Mouse (Mus musculus): ENCODE data around the gene Ppm1l. TPM values are rescaled to one million over a fixed set of nuclear protein-coding genes. Genes with fewer than 3 reads are reported as not detected.
"Not testable (repeated sequence)": the region's sequence is repeated elsewhere in the genome, so short reads cannot be mapped to it uniquely, and the experiment has no call there.

The Ppm1l gene
- polyA plus RNA-seq, 1 experiment from 2014 or later, result 26.0 TPM

GRCm38 (mm10) chr3:69360263-69360895 lies 43.7 kb downstream of the Ppm1l start:
- WGBS, result 79% methylated on average over 4 of the region's 4 CpGs
- H3K9ac ChIP-seq, result no peak overlapping the region
- H3K27me3 ChIP-seq (replicated peaks), result no peaks in the 10 kb centered on the region
- H3K9me3 ChIP-seq, result no peaks in the 10 kb centered on the region
- ATAC-seq (replicated peaks), result no peak
- peaks cover 18% of the 10 kb centered on the region; the same call in 1 of the 2 replicates for H3K4me1 ChIP-seq
- no peak overlapping the region for H3K27ac ChIP-seq
- no peak overlapping the region for H3K4me3 ChIP-seq
- H3K36me3 ChIP-seq (replicated peaks), result no peaks in the 10 kb centered on the region
- H3K4me2 ChIP-seq, result no peak overlapping the region

- no peak overlapping the region for H3K9ac ChIP-seq
- H3K9me3 ChIP-seq, result no peaks in the 10 kb centered on the region
- no peak for ATAC-seq (replicated peaks)
- 74% methylated on average over 9 of the region's 13 CpGs for WGBS
- H3K4me3 ChIP-seq, result no peak overlapping the region
- no peaks in the 10 kb centered on the region for H3K27me3 ChIP-seq (replicated peaks)
- peaks cover 18% of the 10 kb centered on the region; the same call in 1 of the 2 replicates for H3K4me1 ChIP-seq
- H3K4me2 ChIP-seq, result no peak overlapping the region
- H3K36me3 ChIP-seq (replicated peaks), result no peaks in the 10 kb centered on the region
- H3K27ac ChIP-seq, result no peak overlapping the region
Observed at GRCm38 (mm10) chr3:69361487-69362349, 45.1 kb downstream of the Ppm1l start.

GRCm38 (mm10) chr3:69362350-69362790 lies 45.7 kb downstream of the Ppm1l start:
- Histone ChIP-seq H3K9me3 (no peaks in the 10 kb centered on the region), H3K4me3 (no peak overlapping the region), H3K27me3 (replicated peaks) (no peaks in the 10 kb centered on the region), H3K4me2 (no peak overlapping the region), H3K27ac (peak overlapping the region; percentile 18; the same call in 1 of the 2 replicates), H3K36me3 (replicated peaks) (no peaks in the 10 kb centered on the region), H3K4me1 (peaks cover 18% of the 10 kb centered on the region; the same call in 1 of the 2 replicates), H3K9ac (no peak overlapping the region)
- no peak for ATAC-seq (replicated peaks)
- 70% methylated on average over 5 of the region's 5 CpGs for WGBS

- H3K4me1 ChIP-seq, result peaks cover 18% of the 10 kb centered on the region; the same call in 1 of the 2 replicates
- no peak overlapping the region for H3K9ac ChIP-seq
- WGBS, result 65% methylated on average over 4 of the region's 4 CpGs
- no peak overlapping the region for H3K4me2 ChIP-seq
- H3K4me3 ChIP-seq, result no peak overlapping the region
- no peaks in the 10 kb centered on the region for H3K9me3 ChIP-seq
- no peak for ATAC-seq (replicated peaks)
- H3K36me3 ChIP-seq (replicated peaks), result no peaks in the 10 kb centered on the region
- no peaks in the 10 kb centered on the region for H3K27me3 ChIP-seq (replicated peaks)
- H3K27ac ChIP-seq, result no peak overlapping the region
Observed at GRCm38 (mm10) chr3:69362906-69363305, 46.2 kb downstream of the Ppm1l start.

- Histone ChIP-seq H3K36me3 (replicated peaks) (no peaks in the 10 kb centered on the region), H3K4me3 (no peak overlapping the region), H3K9me3 (no peaks in the 10 kb centered on the region), H3K4me2 (no peak overlapping the region), H3K27me3 (replicated peaks) (no peaks in the 10 kb centered on the region), H3K27ac (no peak overlapping the region), H3K4me1 (peaks cover 18% of the 10 kb centered on the region; the same call in 1 of the 2 replicates), H3K9ac (no peak overlapping the region)
- WGBS, result 74% methylated on average over 6 of the region's 6 CpGs
- ATAC-seq (replicated peaks), result 0 out of 2 replicates have a peak, but pooled peaks have one; percentile 31
Observed at GRCm38 (mm10) chr3:69364151-69364550, 47.5 kb downstream of the Ppm1l start.

- no peak overlapping the region for H3K4me3 ChIP-seq
- no peaks in the 10 kb centered on the region for H3K9me3 ChIP-seq
- H3K27ac ChIP-seq, result no peak overlapping the region
- WGBS, result 81% methylated on average over 9 of the region's 9 CpGs
- peaks cover 12% of the 10 kb centered on the region; the same call in 1 of the 2 replicates for H3K4me1 ChIP-seq
- H3K36me3 ChIP-seq (replicated peaks), result no peaks in the 10 kb centered on the region
- H3K4me2 ChIP-seq, result no peak overlapping the region
- H3K27me3 ChIP-seq (replicated peaks), result no peaks in the 10 kb centered on the region
- ATAC-seq (replicated peaks), result no peak
- no peak overlapping the region for H3K9ac ChIP-seq
Observed at GRCm38 (mm10) chr3:69367916-69368315, 51.3 kb downstream of the Ppm1l start.

GRCm38 (mm10) chr3:69372731-69373130 lies 56.1 kb downstream of the Ppm1l start:
- H3K9ac ChIP-seq, result no peak overlapping the region
- H3K4me2 ChIP-seq, result no peak overlapping the region
- H3K4me1 ChIP-seq, result 0 out of 2 replicates have a peak, but pooled peaks cover 6% of the 10 kb centered on the region
- H3K27me3 ChIP-seq (replicated peaks), result no peaks in the 10 kb centered on the region
- ATAC-seq (replicated peaks), result no peak
- 86% methylated on average over 3 of the region's 3 CpGs for WGBS
- H3K4me3 ChIP-seq, result no peak overlapping the region
- H3K36me3 ChIP-seq (replicated peaks), result no peaks in the 10 kb centered on the region
- H3K27ac ChIP-seq, result no peak overlapping the region
- H3K9me3 ChIP-seq, result no peaks in the 10 kb centered on the region

- Histone ChIP-seq H3K9me3 (no peaks in the 10 kb centered on the region), H3K4me3 (no peak overlapping the region), H3K4me2 (no peak overlapping the region), H3K36me3 (replicated peaks) (no peaks in the 10 kb centered on the region), H3K27me3 (replicated peaks) (no peaks in the 10 kb centered on the region), H3K27ac (0 out of 2 replicates have a peak overlapping the region, but pooled peaks have one; percentile 50), H3K4me1 (0 out of 2 replicates have a peak, but pooled peaks cover 6% of the 10 kb centered on the region), H3K9ac (no peak overlapping the region)
- peak; percentile 70 for ATAC-seq (replicated peaks)
- WGBS, result 54% methylated on average over 10 of the region's 10 CpGs
Observed at GRCm38 (mm10) chr3:69373544-69374306, 57.1 kb downstream of the Ppm1l start.

GRCm38 (mm10) chr3:69374538-69374937 lies 57.9 kb downstream of the Ppm1l start:
- no peaks in the 10 kb centered on the region for H3K36me3 ChIP-seq (replicated peaks)
- H3K27ac ChIP-seq, result no peak overlapping the region
- ATAC-seq (replicated peaks), result no peak
- 0 out of 2 replicates have a peak, but pooled peaks cover 6% of the 10 kb centered on the region for H3K4me1 ChIP-seq
- no peaks in the 10 kb centered on the region for H3K27me3 ChIP-seq (replicated peaks)
- WGBS, result 88% methylated on average over 5 of the region's 5 CpGs
- no peaks in the 10 kb centered on the region for H3K9me3 ChIP-seq
- H3K4me3 ChIP-seq, result no peak overlapping the region
- H3K9ac ChIP-seq, result no peak overlapping the region
- no peak overlapping the region for H3K4me2 ChIP-seq

GRCm38 (mm10) chr3:69374983-69375382 lies 58.3 kb downstream of the Ppm1l start:
- Histone ChIP-seq H3K9ac (no peak overlapping the region), H3K4me3 (no peak overlapping the region), H3K27me3 (replicated peaks) (no peaks in the 10 kb centered on the region), H3K36me3 (replicated peaks) (no peaks in the 10 kb centered on the region), H3K27ac (no peak overlapping the region), H3K4me2 (no peak overlapping the region), H3K4me1 (0 out of 2 replicates have a peak, but pooled peaks cover 6% of the 10 kb centered on the region), H3K9me3 (no peaks in the 10 kb centered on the region)
- 82% methylated on average over 5 of the region's 5 CpGs for WGBS
- no peak for ATAC-seq (replicated peaks)

GRCm38 (mm10) chr3:69381213-69381612 lies 64.6 kb downstream of the Ppm1l start:
- no peak for ATAC-seq (replicated peaks)
- no peaks in the 10 kb centered on the region for H3K27me3 ChIP-seq (replicated peaks)
- 80% methylated on average over 4 of the region's 4 CpGs for WGBS
- H3K9ac ChIP-seq, result no peak overlapping the region
- H3K36me3 ChIP-seq (replicated peaks), result no peaks in the 10 kb centered on the region
- H3K4me3 ChIP-seq, result no peak overlapping the region
- no peaks in the 10 kb centered on the region for H3K9me3 ChIP-seq
- no peak overlapping the region for H3K4me2 ChIP-seq
- H3K27ac ChIP-seq, result no peak overlapping the region
- H3K4me1 ChIP-seq, result no peaks in the 10 kb centered on the region

GRCm38 (mm10) chr3:69391834-69392233 lies 75.2 kb downstream of the Ppm1l start:
- 87% methylated on average over 10 of the region's 10 CpGs for WGBS

More at GRCm38 (mm10) chr3:69391834-69392233, 75.2 kb downstream of the Ppm1l start:
- not testable (repeated sequence) for H3K4me2 ChIP-seq; H3K9ac ChIP-seq; H3K4me1 ChIP-seq; H3K4me3 ChIP-seq; ATAC-seq (replicated peaks); H3K27ac ChIP-seq; H3K27me3 ChIP-seq (replicated peaks); H3K9me3 ChIP-seq; H3K36me3 ChIP-seq (replicated peaks)

Measured in midbrain, embryonic 15.5 days (tissue).